Mouse (Mus musculus) gastrocnemius, postnatal 36 days (tissue): ENCODE results near the gene Tescl. TPM values are rescaled to one million over a fixed set of nuclear protein-coding genes. Genes with fewer than 3 reads are reported as not detected.
A peak's percentile ranks its signal among the peaks of the same experiment; 100 is the strongest.

Experiments
- DNase-seq, 2 experiments: peaks; one replicate each; pipeline ENCODE4 v3.0.0; 2022
- intact Hi-C: fragments of 180-260 bp; cut with DNase I; formaldehyde crosslinking; loops from one replicate; pipeline ENCODE4 v1.15.1; 2025
- total RNA-seq, 2 experiments: library from RNA; stranded (reverse); gene quantifications; 2 replicates each; pipeline ENCODE4 v1.2.3; 2021

Gene Tescl
- total RNA-seq, 2 experiments from 2014 or later, result not detected

DNA sequence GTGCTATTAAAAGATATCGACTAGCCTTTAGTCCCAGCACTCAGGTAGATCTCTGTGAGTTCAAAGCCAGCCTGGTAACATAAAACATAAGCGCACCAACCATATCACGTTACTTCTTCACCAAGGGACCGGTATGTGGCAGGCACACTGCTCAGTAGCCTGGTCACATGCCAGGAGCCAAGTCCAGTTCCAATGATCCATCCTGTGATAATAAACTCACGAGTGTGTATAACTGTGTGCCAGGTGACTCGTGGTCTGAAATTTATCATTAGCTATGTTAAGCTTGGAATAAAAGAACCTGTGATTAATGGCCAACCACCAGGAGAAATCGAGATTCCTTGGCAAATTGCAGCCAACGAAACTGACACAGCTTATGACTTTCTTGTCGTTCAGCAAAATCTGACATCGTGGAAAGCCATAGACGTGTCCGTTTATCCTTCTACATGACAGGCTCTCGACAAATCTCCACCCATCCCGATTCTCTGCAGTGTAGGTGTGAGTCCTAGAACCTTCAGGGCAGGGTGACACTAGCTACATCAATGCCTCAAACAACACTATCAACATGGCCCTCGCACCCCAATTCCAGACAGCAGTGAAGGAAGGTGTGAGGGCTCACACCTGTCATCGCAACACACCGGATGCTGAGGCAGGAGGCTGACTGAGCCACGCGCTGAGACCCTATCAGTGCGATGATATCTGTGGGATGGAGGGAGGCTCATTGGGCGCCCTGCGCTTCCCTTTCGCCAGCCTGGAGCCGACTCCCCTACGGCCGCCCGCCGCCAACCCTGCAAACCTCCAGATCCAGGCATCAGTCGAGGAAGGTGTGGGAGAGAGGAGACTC is 17.8 kb downstream of the Tescl start:
- intact Hi-C loops, result loop anchor here (2.0 to 10.0 kb wide), 4 partner anchors 15 to 111 kb away; partner anchors contain the start of genes Smg9, Zfp108 and Zfp61
- DNase-seq, result no peak

DNA sequence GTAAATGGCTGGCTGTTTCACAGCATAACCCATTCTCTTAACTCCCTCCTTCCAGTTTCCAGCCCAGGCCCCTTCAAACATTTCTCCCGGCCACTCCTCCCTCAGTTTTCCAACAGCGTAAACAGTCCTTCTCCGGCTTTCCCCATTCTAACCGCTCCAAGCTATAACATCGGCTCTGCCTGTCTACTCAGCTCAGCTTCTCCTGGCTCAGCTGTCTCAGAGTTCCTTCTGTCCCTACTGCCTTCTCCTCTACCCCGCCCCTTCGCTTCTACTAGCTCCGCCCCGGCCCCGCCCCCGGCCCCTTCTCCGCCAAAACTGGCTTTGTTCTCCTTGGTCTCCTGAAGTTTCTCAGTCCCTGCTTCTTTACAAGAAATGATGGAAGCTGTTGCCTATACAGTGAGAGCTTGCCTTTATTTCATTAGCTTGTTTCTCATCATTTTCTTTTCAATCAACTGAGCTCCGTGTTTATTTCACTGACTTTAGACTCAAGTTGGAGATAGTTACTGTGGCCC is 32.9 kb downstream of the Tescl start, which contains the start of gene Zfp61:
Gene Zfp61 (minus strand): TSS at position 462 of the 512 bp plus-strand sequence.
- no peak for DNase-seq
- intact Hi-C loops, result loop anchor here (2.0 kb wide), 1 partner anchor 16 kb away; the partner anchor contains the start of gene Zfp94

DNA sequence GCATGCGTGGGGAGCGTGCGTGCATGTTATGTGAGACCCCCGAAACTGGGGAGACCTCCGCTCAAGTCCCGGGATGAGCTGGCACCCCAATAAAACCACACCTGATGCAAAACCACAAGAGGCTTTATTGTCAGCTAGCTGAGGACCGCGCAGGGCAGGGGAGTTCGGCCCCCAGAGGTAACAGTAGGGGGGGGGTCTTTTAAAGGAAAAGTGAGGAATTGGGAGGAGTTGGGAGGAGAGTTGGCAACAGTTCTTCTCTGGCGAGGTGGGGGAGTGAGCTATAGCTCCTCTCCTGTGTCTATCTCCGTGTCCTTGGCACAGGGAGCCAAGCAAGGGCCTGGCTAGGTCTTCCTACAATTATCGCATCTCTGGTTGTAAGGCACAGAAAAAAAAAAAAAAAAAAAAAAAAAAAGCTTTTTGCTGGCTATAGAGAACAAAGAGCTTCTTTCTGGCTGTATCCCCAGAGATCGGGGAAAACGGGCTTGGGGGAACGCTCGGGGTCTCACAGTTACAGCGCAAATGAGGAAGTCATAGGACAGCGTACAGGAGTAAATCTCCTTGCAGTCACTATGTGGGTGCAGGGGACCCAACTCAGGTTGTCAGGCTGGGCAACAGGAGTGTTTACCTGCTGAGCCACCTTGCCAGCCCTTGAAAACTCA is 33.8 kb downstream of the Tescl start:
- no peak for DNase-seq
- intact Hi-C loops, result loop anchor here (2.0 kb wide), 1 partner anchor 17 kb away; the partner anchor contains the start of gene Zfp94

DNA sequence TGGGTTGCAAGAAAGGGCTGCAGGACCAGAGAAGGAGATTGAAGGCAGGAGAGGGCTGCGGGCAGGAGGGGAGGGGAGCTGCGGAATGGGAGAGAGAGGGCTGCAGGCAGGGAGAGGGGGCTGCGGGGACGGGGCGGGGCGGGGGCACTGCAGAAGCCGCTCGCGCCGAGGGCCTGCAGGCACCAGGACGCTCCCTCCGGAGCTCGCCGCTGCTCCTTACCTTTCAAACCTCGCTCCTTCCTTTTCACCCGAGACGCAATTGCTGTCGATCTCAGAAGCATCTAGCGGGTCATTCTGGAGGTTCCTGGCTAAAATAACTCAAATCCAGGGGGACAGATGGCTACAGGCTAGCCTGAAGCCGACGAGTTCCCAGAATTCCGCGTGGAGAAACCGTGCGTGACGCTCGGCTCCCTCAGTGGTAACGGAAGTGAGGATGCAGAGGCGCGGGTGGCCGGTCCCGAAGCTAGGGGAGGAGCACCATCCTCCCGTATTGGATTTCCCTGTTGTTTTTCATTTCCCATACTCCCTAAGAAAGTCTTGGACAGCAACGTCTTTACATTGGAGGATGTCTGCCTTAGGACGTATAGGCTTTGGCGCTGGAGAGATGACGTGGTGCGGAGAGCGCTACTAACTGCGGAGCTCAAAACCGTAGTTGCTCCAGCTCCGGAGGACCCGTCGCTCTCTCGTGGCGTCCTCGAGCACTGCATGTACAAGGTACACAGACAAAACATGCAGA is 34.6 kb downstream of the Tescl start:
- peak; percentile 59 to 65 for DNase-seq
- intact Hi-C loops, result no loop called here

DNA sequence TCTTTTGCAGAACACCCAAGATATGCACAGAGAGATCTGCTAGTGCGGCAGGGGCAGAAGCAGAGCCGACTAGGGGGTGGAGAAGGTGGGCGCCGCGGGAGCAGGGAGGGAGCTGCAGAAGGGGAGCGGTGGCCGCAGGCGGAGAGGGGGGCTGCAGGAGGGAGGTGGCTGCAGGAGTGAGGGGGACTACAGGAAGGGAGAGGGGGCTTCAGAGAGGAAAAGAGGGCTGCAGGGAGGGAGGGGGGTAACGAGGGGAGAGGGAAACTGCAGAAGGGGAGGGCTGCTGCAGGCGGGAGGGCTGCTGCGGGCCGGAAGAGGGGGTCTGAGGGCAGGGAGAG is 35.1 kb downstream of the Tescl start:
- intact Hi-C loops, result no loop called here
- no peak for DNase-seq

DNA sequence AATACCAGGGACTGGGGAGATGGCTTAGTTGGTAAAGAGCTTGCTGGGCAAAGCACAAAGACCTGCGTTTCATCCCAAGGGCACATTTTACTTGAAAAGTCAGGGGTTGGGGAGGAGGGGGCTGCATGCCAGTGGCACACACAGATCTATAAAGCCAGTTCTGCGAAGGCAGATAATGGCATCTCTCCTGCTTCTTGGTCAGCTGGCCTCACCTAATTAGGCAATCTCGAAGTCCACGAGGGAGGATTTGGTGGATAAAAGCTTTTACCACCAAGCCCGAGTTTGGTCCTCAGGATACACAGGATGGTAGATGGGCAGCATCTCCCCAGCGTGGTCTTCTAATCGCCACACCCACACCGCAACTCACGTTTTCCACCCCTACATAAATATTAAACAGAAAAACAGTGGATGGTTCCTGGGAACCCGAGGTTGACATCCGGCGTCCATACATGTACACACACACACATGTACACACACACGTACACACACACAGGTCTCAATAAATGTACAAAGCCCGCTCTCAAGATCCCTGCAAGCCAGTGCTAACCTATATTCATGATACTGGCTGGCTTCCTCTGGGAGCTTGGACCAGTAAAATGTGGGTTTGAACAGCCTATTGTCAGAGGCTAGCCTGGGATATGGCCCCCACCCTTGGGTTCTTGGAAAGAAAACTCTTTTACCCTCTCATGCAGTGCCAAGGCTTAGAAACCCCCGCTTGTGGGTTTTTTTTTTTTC is 36.2 kb downstream of the Tescl start:
- DNase-seq, result no peak
- intact Hi-C loops, result no loop called here

DNA sequence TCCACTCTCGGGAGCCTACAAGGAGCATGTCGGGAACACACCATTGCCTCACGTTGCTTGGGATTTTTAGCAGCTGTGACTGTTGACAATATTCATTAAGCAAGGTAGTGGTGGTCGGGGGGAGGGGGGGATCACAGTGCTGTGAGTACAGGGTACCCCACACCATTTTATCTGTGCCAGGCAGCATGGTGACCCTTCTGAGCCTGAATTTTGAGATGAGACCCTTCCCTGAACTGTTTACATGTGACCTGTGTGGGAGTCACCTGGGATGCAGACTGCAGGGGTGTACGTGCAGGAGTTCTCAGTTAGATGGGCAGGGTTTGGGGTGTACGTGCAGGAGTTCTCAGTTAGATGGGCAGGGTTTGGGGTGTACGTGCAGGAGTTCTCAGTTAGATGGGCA is 37.4 kb downstream of the Tescl start:
- intact Hi-C loops, result no loop called here
- no peak for DNase-seq

DNA sequence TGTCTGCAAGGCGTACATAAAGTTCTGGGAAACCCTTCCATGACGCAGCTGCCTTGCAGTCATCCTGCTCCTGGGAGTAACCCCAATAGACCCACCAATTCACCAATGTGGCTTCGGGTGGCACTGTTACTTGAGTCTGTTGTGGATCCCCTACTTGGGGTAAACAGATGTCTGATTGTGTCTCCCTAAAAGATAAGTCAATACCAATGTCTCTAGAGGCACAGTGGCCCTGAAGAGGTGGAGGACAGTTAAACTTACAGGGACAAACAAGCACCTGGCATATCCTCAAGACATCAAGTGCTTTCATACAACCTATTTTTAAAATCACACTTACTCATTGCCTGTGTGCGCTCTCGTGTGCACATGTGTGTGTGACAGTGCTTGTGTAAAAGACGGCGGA is 38.4 kb downstream of the Tescl start:
- no peak for DNase-seq
- intact Hi-C loops, result no loop called here

DNA sequence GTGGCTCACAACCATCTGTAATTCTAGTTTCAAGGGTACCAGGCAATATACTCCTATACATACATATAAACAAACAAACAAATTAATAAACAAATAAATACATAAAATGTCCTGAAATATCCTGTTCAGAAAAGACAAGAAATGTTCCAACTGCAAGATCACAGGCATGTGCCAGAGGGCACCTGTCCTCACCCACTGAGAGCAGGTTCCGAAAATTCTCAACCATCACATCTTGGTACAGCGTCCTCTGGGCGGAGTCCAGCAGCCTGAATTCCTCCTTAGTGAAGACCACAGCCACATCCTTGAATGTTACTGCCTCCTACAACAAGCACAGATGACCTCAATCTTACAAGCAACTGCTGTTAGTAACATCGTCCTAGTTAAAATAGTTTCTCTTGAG is 39.0 kb downstream of the Tescl start:
- intact Hi-C loops, result no loop called here
- no peak for DNase-seq

DNA sequence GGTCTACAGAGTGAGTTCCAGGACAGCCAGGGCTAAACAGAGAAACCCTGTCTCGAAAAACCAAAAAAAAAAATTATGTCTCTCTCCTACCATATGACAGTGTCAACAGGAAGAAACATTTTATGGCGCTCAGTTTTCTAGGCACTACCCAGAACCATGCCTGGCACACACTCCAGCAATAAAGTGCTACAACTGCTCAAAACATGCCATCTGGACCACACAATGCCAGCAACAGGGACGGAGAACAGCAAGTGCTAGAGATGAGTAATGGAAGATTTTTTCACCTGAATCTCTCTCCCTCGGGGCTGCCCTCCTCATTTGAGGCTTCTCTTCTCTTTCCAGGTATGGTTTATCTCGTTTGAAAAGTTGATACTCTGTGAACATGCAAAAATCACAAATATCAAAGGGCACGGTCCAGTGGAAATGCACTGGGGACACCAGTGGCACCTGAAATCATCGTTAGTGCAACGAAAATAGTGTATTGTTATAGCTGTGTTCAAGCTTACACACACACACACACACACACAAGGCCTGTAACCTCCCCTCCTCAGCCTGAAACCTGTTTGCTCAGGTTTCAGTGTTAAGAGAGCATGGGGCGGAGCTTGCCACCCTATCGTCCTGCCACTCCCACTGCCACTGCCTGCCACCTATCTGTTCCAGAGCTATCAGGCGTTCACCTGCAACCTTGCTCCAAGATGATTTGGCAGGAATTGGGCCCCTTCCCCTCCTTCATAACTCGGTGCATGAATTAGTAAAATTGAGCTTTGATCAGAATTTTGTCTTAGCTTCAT is 40.5 kb downstream of the Tescl start:
- peak in 1 of 2 experiments; percentile 2 for DNase-seq

DNA sequence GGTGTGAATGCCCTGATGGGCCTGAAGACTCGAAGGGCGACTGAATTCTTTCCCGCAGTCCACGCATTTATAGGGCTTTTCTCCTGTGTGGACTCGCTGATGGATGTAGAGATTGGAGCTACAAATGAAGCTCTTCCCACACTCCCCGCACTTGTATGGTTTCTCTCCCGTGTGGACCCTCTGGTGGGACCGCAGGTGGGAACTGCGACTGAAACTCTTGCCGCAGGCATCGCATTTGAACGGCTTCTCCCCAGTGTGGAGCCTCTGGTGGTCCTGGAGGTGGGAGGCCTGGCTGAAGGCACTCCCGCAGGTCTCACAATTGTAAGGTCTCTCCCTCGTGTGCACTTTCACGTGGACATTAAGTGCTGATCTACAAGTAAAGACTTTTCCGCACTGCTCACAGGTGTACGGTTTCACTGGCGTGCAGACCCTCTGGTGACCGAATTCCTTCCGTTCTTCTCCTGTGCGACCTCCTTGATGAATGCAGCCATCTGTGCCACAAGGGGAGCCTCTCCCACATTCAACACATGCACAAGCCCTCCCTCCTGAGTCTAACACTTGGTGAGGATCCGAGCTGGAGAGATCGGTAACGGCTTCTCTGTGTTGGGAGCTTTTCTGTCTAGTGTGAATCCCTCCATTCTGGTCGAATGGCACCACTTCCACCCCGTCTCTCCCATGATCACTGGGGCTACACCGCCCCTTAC is 42.2 kb downstream of the Tescl start:
- intact Hi-C loops, result no loop called here
- DNase-seq, result no peak

More for the DNA sequence above, 40.5 kb downstream of the Tescl start:
- intact Hi-C loops, result no loop called here

DNA sequence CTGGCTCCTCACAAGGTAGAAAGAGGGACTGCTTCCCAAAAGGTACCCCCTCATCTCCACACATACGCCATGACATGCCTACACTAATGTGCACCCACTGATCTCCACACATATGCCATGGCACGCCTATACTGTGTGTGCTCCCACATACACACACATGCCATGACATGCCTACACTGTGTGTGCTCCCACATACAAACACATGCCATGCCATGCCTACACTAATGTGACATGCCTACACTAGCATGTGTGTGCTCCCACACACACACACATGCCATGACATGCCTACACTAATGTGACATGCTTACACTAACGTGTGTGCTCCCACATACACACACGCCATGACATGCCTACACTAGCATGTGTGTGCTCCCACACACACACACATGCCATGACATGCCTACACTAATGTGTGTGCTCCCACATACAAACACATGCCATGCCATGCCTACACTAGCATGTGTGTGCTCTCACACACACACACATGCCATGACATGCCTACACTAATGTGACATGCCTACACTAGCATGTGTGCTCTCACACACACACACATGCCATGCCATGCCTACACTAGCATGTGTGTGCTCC is 43.5 kb downstream of the Tescl start:
- intact Hi-C loops, result no loop called here
- no peak for DNase-seq

DNA sequence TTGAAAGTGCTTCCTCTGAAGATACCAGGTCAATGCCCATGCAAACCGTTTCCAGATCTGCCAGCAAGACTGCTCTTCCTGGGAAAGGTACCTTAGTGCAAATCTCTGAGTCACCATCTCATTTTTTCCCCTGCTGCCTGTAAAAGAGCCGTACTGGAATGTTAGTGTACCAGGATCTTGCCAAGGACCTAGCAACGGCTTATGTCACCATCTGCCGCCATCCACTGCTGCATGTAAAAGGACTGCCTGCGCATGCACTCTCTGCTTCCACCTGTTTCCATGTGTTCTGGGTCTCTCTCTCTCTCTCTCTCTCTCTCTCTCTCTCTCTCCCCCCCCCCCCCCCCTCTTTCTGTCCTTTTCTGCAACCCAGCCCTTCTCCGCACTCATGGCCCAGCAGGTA is 45.2 kb downstream of the Tescl start:
- intact Hi-C loops, result no loop called here

DNA sequence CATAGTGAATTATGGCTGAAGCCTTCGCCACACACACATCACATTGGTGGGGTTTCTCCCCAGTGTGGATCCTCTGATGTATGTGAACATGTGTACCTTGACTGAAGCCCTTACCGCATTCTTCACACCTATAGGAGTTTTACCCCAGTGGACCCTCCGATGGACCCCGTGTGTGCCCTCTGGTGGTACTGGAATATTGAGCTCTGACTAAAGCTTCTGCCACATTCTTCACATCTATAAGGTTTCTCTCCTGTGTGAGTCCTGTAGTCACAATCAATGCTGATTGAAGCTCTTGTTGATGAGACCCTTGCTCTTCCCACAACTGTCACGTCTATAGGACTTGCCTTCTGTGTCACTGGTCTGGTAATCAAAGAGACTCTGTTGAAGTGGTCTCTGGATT is 46.1 kb downstream of the Tescl start:
- DNase-seq, result no peak
- intact Hi-C loops, result no loop called here

More for the DNA sequence above, 45.2 kb downstream of the Tescl start:
- DNase-seq, result no peak

DNA sequence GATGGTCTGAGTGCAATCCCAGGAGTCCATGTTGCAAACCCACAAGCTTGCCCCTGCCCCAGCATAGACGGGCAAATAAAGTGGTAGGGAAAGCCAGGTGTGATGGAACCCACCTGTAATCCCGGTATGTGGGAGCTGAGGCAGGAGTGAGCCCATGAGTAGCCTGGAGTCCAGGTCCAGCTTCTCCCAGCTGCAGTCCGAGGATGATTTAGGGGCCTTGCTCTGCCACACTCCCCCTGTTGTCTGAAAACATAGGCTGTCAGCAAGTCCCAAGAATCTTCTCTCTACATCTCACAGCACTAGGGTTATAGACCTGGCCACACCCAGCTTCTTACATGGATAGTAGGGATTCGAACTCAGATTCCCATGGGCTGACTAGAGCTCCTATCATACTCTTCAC is 46.8 kb downstream of the Tescl start:
- intact Hi-C loops, result no loop called here
- no peak for DNase-seq

DNA sequence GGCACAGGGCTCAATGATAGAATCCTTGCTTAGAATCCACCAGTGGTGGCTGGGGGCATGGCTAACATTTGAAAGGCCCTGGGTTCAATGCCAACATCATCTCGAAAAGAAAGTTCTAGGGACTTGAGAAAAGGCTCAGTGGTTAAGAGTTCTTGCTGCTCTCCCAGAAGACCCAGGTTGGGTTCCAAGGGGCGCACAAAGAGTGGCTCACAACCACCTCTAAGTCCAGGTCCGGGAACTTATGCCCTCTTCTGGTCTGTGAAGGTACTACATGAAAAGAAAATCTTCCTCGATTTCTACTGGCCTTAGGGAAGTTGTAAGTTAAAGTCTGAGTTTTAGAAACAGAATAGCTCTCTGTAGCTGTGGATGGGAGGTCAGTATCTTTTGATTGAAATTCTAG is 47.6 kb downstream of the Tescl start:
- intact Hi-C loops, result no loop called here
- no peak for DNase-seq
